Mouse (Mus musculus) cerebellum, adult 2 months (tissue): ENCODE measurements around the gene Brk1.

ENCODE experiments used
- CTCF ChIP-seq: fragments of 200-500 bp; IDR thresholded peaks from 2 replicates; pipeline ENCODE4 v1.5.1; 2011; ENCODE audit warnings: low read depth, mild to moderate bottlenecking, control low read depth, low read length, moderate library complexity, borderline replicate concordance; ENCODE audit not compliant: insufficient read depth
- POLR2A ChIP-seq: fragments of 200-500 bp; IDR thresholded peaks from 2 replicates; pipeline ENCODE4 v1.6.1; 2011; ENCODE audit warnings: low read length, control low read depth, borderline replicate concordance; ENCODE audit not compliant: insufficient read depth

- TF ChIP-seq POLR2A: no peak
- no peak for TF ChIP-seq CTCF
Measured at GRCm38 (mm10) chr6:113585065-113585464, 19.5 kb upstream of the Brk1 start.
